Mouse (Mus musculus) activated CD4-positive, CD25-positive, alpha-beta regulatory T cell (primary cell): Measurements from ENCODE around the gene Rpusd4. TPM values are rescaled to one million over a fixed set of nuclear protein-coding genes. Genes with fewer than 3 reads are reported as not detected.

Experiments
- polyA plus RNA-seq, 2 experiments: library from polyadenylated mRNA; unstranded; fragments of 100-300 nt; shearing (Covaris generic); gene quantifications; one replicate each; pipeline ENCODE4 v1.2.1; 2017

The Rpusd4 gene
- polyA plus RNA-seq, result 10 to 100 TPM; 38.9 to 39.2 TPM

GRCm38 (mm10) chr9:35267146-35267975 is at the start of gene Rpusd4, which contains the start of gene Fam118b:
Gene Rpusd4 (plus strand): TSS chr9:35267865.
Gene Fam118b (minus strand): TSS chr9:35267805.

Other genes starting within 250 kb of the Rpusd4 start
- gene St3gal4, start 148.6 kb upstream of the Rpusd4 start, polyA plus RNA-seq, result 10 to 100 TPM; 34.2 to 38.1 TPM
- gene Dcps, start 91.8 kb upstream of the Rpusd4 start, polyA plus RNA-seq, result 10 to 100 TPM; 73.9 to 74.4 TPM
- 100 to 1,000 TPM in 1 of 2 experiments, 10 to 100 TPM in 1; 95.9 to 133 TPM for gene Srpr, start 67.7 kb upstream of the Rpusd4 start, polyA plus RNA-seq
- gene Tirap, start 67.6 kb upstream of the Rpusd4 start, polyA plus RNA-seq, result 10 to 100 TPM in 1 of 2 experiments, 1 to 10 TPM in 1; 1.1 to 11.8 TPM
- 10 to 100 TPM; 37.4 to 39.3 TPM for gene Foxred1, start 56.8 kb upstream of the Rpusd4 start, polyA plus RNA-seq
- 10 to 100 TPM; 47.9 to 55.6 TPM for gene Fam118b, start 60 bp upstream of the Rpusd4 start, polyA plus RNA-seq
- gene Cdon, start 153.3 kb downstream of the Rpusd4 start, polyA plus RNA-seq, result 1 to 10 TPM; 5.9 to 6.5 TPM